19 mouse cellular contexts compared by ENCODE assay signal in the genomic region with DNA sequence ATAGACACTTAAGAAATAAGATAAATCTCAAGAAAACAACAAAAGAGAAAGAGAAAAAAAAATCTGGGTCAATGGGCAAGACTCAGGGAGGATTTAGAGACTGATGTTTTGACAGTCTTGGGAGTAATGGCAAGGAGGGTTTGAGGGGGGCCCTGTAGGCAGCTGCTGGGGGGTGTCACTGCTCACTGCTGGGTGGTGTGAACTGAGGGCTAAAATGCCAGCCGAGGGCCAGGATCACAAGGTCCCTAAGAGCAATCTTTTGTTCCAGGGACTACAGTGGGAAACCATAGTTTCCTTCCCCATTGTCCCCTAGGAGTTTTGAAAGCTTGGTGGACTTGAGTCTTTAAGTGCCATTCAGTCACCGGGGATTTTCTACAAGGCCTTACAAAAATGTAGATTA.
A peak's percentile ranks its signal among the peaks of the same experiment; 100 is the strongest.
DNase-seq lines count a peak whose midpoint lies in the region; ATAC-seq and TF ChIP-seq lines count a peak whose summit lies in the region.
"Had no signal": no experiment of that assay in that cellular context is flagged by ENCODE, and none has a peak within 500 bp of the region (broad histone marks: within the 10 kb centered on the region; RNA-seq: fewer than 3 reads in every experiment).

No protein-coding gene starts in this region.

- 17% methylated on average over 2 of the region's 2 CpGs for WGBS in forebrain, embryonic 14.5 days
- 21% methylated on average over 2 of the region's 2 CpGs for WGBS in forebrain, postnatal 0 days
- 48% methylated on average over 2 of the region's 2 CpGs for whole genome bisulfite sequencing in midbrain, embryonic 12.5 days
- WGBS in midbrain, postnatal 0 days = 43% methylated on average over 2 of the region's 2 CpGs

- no peak overlapping the region for H3K4me3 ChIP-seq in forebrain, embryonic 14.5 days (ENCODE audit: low read depth, low read length)
- H3K4me3 ChIP-seq in forebrain, postnatal 0 days (ENCODE audit: low read depth, low read length) = no peak overlapping the region
- H3K4me3 ChIP-seq in midbrain, embryonic 12.5 days = no peak overlapping the region
- no peak overlapping the region for H3K4me3 ChIP-seq in midbrain, postnatal 0 days (ENCODE audit: low read depth, low read length)
- H3K4me3 ChIP-seq: erythroblast, embryonic 14.5 days; heart, embryonic 10.5 days; hindbrain, embryonic 15.5 days; limb, embryonic 15.5 days had no signal

- no peak overlapping the region for H3K9ac ChIP-seq in forebrain, embryonic 14.5 days (ENCODE audit: low read length)
- H3K9ac ChIP-seq in forebrain, postnatal 0 days = no peak overlapping the region
- H3K9ac ChIP-seq in midbrain, embryonic 12.5 days (replicated peaks) = no peak overlapping the region
- no peak overlapping the region for H3K9ac ChIP-seq in midbrain, postnatal 0 days (replicated peaks; ENCODE audit: low read length, poor library complexity, severe bottlenecking)
- H3K9ac ChIP-seq: hindbrain, embryonic 15.5 days; limb, embryonic 15.5 days; liver, embryonic 14.5 days had no signal

- no peaks in the 10 kb centered on the region for H3K27me3 ChIP-seq in forebrain, embryonic 14.5 days (replicated peaks; ENCODE audit: control insufficient read depth, insufficient read depth, low read length)
- H3K27me3 ChIP-seq in forebrain, postnatal 0 days (ENCODE audit: insufficient read depth, low read length) = no peaks in the 10 kb centered on the region
- no peaks in the 10 kb centered on the region for H3K27me3 ChIP-seq in midbrain, embryonic 12.5 days
- no peaks in the 10 kb centered on the region for H3K27me3 ChIP-seq in midbrain, postnatal 0 days (ENCODE audit: insufficient read depth, low read length)
- H3K27me3 ChIP-seq: hindbrain, embryonic 15.5 days; limb, embryonic 15.5 days had no signal

- H3K36me3 ChIP-seq in forebrain, embryonic 14.5 days (ENCODE audit: control insufficient read depth, insufficient read depth, low read length) = no peaks in the 10 kb centered on the region
- no peaks in the 10 kb centered on the region for H3K36me3 ChIP-seq in forebrain, postnatal 0 days (ENCODE audit: insufficient read depth)
- H3K36me3 ChIP-seq in midbrain, embryonic 12.5 days = no peaks in the 10 kb centered on the region
- no peaks in the 10 kb centered on the region for H3K36me3 ChIP-seq in midbrain, postnatal 0 days (ENCODE audit: insufficient read depth, low read length)
- H3K36me3 ChIP-seq: heart, embryonic 10.5 days; hindbrain, embryonic 15.5 days; limb, embryonic 15.5 days had no signal

- no peak for TF ChIP-seq CTCF in forebrain, postnatal 0 days (IDR thresholded peaks at IDR 0.05; ENCODE audit: low read depth)
- no peak for TF ChIP-seq CTCF in midbrain, postnatal 0 days (IDR thresholded peaks at IDR 0.05)

- H3K4me1 ChIP-seq in forebrain, embryonic 14.5 days (ENCODE audit: control insufficient read depth, insufficient read depth, low read length) = peaks cover 4% of the 10 kb centered on the region; the same call in 1 of the 2 replicates
- no peaks in the 10 kb centered on the region for H3K4me1 ChIP-seq in forebrain, postnatal 0 days (ENCODE audit: insufficient read depth)
- 0 out of 2 replicates have a peak, but pooled peaks cover 4% of the 10 kb centered on the region for H3K4me1 ChIP-seq in midbrain, embryonic 12.5 days
- H3K4me1 ChIP-seq in midbrain, postnatal 0 days (ENCODE audit: insufficient read depth, low read length) = no peaks in the 10 kb centered on the region
- H3K4me1 ChIP-seq: heart, embryonic 10.5 days; hindbrain, embryonic 15.5 days; limb, embryonic 15.5 days had no signal

- H3K27ac ChIP-seq in forebrain, embryonic 14.5 days (ENCODE audit: low read depth, low read length) = no peak overlapping the region
- H3K27ac ChIP-seq in forebrain, postnatal 0 days (ENCODE audit: low read depth, low read length) = no peak overlapping the region
- no peak overlapping the region for H3K27ac ChIP-seq in midbrain, embryonic 12.5 days (replicated peaks)
- no peak overlapping the region for H3K27ac ChIP-seq in midbrain, postnatal 0 days (ENCODE audit: low read depth, low read length)
- H3K27ac ChIP-seq: heart, embryonic 10.5 days; hindbrain, embryonic 15.5 days; kidney, postnatal 0 days; limb, embryonic 15.5 days; liver, embryonic 14.5 days had no signal

- no peak overlapping the region for H3K4me2 ChIP-seq in forebrain, embryonic 14.5 days (ENCODE audit: low read length)
- no peak overlapping the region for H3K4me2 ChIP-seq in forebrain, postnatal 0 days (ENCODE audit: low read depth)
- no peak overlapping the region for H3K4me2 ChIP-seq in midbrain, embryonic 12.5 days (replicated peaks)
- H3K4me2 ChIP-seq in midbrain, postnatal 0 days (ENCODE audit: low read depth, low read length, poor library complexity, severe bottlenecking) = no peak overlapping the region
- H3K4me2 ChIP-seq: hindbrain, embryonic 15.5 days; limb, embryonic 15.5 days had no signal

- no peak for DNase-seq in forebrain, embryonic 14.5 days (ENCODE audit: low spot score)
- DNase-seq in forebrain, postnatal 0 days = no peak
- no peak for DNase-seq in midbrain, postnatal 0 days (ENCODE audit: low spot score)
- peak; percentile 17 for DNase-seq in retina, postnatal 1 day
- no peak for DNase-seq in thymus, postnatal 36 days
- DNase-seq in thymus, postnatal 4 days = no peak
- DNase-seq: cerebellum, adult 11 months; cerebellum, adult 9-11 months; heart, postnatal 4 days; kidney, adult 2 months; layer of hippocampus, adult 9-11 months; thymus, adult 2 months had no signal

- H3K9me3 ChIP-seq in forebrain, embryonic 14.5 days (replicated peaks; ENCODE audit: control insufficient read depth, low read length) = no peaks in the 10 kb centered on the region
- H3K9me3 ChIP-seq in forebrain, postnatal 0 days (ENCODE audit: low read length) = no peaks in the 10 kb centered on the region
- no peaks in the 10 kb centered on the region for H3K9me3 ChIP-seq in midbrain, embryonic 12.5 days
- H3K9me3 ChIP-seq in midbrain, postnatal 0 days (ENCODE audit: low read length) = no peaks in the 10 kb centered on the region
- H3K9me3 ChIP-seq: heart, embryonic 10.5 days; hindbrain, embryonic 15.5 days; limb, embryonic 15.5 days had no signal

- ATAC-seq in forebrain, embryonic 14.5 days = 0 out of 2 replicates have a peak, but pooled peaks have one; percentile 29
- no peak for ATAC-seq in forebrain, postnatal 0 days
- ATAC-seq in midbrain, embryonic 12.5 days (ENCODE audit: low FRiP score, low read depth) = 0 out of 2 replicates have a peak, but pooled peaks have one; percentile 38
- ATAC-seq in midbrain, postnatal 0 days (ENCODE audit: low FRiP score) = no peak

Comparison
In these comparisons a context has a peak if more than half of its experiments do, and no peak if none do; other contexts are left out.
1. ATAC-seq: peak in forebrain, embryonic 14.5 days (single experiment) and midbrain, embryonic 12.5 days (single experiment); none in forebrain, postnatal 0 days (single experiment) and midbrain, postnatal 0 days (single experiment).